Mouse (Mus musculus) heart, postnatal 0 days (tissue): ENCODE data around the gene C2cd2. TPM values are rescaled to one million over a fixed set of nuclear protein-coding genes. Genes with fewer than 3 reads are reported as not detected.

ENCODE experiments used
- ATAC-seq: fragments of 200-750 bp; cut with Nextera tagmentation; 2 replicates; pipeline ENCODE4 v1.8.0; 2017; ENCODE audit warnings: low read depth, moderate number of reproducible peaks, moderate library complexity; ENCODE audit not compliant: insufficient read depth
- DNase-seq: peaks from one replicate; pipeline ENCODE4 v3.0.0-alpha.2; 2016; ENCODE audit warnings: low spot score
- H3K27ac ChIP-seq: fragments of 300-500 bp; sonication (generic); 2 replicates; pipeline ENCODE4 v1.5.1; 2014; ENCODE audit warnings: low read depth, mild to moderate bottlenecking
- H3K27me3 ChIP-seq: fragments of 300-500 bp; sonication (generic); 2 replicates; pipeline ENCODE4 v1.6.1; 2014; ENCODE audit warnings: low read length, mixed read lengths; ENCODE audit not compliant: control insufficient read depth, insufficient read depth
- H3K36me3 ChIP-seq: fragments of 300-500 bp; sonication (generic); replicated peaks from 2 replicates; pipeline ENCODE4 v1.6.1; 2014; ENCODE audit warnings: low read length, mixed read lengths; ENCODE audit not compliant: control insufficient read depth, insufficient read depth
- H3K4me1 ChIP-seq: fragments of 300-500 bp; sonication (generic); 2 replicates; pipeline ENCODE4 v1.6.1; 2014; ENCODE audit warnings: antibody characterized with exemption; ENCODE audit not compliant: control insufficient read depth, insufficient read depth
- H3K4me2 ChIP-seq: fragments of 300-500 bp; sonication (generic); 2 replicates; pipeline ENCODE4 v1.6.1; 2014; ENCODE audit warnings: low read depth, mild to moderate bottlenecking, low read length, moderate library complexity
- H3K4me3 ChIP-seq: fragments of 300-500 bp; sonication (generic); 2 replicates; pipeline ENCODE4 v1.5.1; 2014; ENCODE audit warnings: low read depth, low read length
- H3K9ac ChIP-seq: fragments of 300-500 bp; sonication (generic); replicated peaks from 2 replicates; pipeline ENCODE4 v1.6.1; 2014; ENCODE audit warnings: low read depth, low read length, mixed read lengths
- H3K9me3 ChIP-seq: fragments of 300-500 bp; sonication (generic); replicated peaks from 2 replicates; pipeline ENCODE4 v1.6.1; 2016; ENCODE audit warnings: low read length; ENCODE audit not compliant: control insufficient read depth
- CTCF ChIP-seq: IDR thresholded peaks from 2 replicates; pipeline ENCODE4 v1.5.1; 2016; ENCODE audit warnings: antibody characterized with exemption, control low read depth, low read depth
- EP300 ChIP-seq: IDR thresholded peaks from 2 replicates; pipeline ENCODE4 v1.6.1; 2016; ENCODE audit warnings: antibody characterized with exemption, low read depth
- WGBS: fragments of 180-500 bp; shearing (Covaris S2); extraction: QIAGEN DNeasy Blood & Tissue Kit; methylation state at CpG from one replicate; pipeline ENCODE4 v1.1.7; 2014; 5-methylcytosine and 5-hydroxymethylcytosine counted together
- polyA plus RNA-seq: library from polyadenylated mRNA; unstranded; fragments of >200 nt; fragmentation: Nextera tagmentation; extraction: Ambion mirVana; gene quantifications from 2 replicates; pipeline ENCODE4 v1.2.1, GENCODE M21; 2015
- total RNA-seq: library from RNA; depleted of rRNA; stranded (reverse); fragments of >200 nt; gene quantifications from 2 replicates; pipeline ENCODE4 v1.2.3, GENCODE M21; 2014; ENCODE audit warnings: low replicate concordance

The C2cd2 gene
- total and polyA plus RNA-seq, 2 experiments from 2014 or later = 9.2 to 12.7 TPM

GRCm38 (mm10) chr16:97904035-97904434, 58.4 kb downstream of the C2cd2 start:
- no peak for DNase-seq
- no peaks in the 10 kb centered on the region for H3K27me3 ChIP-seq
- WGBS = 43% methylated on average over 3 of the region's 3 CpGs
- H3K4me2 ChIP-seq = no peak overlapping the region
- no peak for ATAC-seq
- peaks cover 13% of the 10 kb centered on the region; the same call in 1 of the 2 replicates for H3K4me1 ChIP-seq
- no peak overlapping the region for H3K4me3 ChIP-seq
- no peaks in the 10 kb centered on the region for H3K9me3 ChIP-seq
- H3K36me3 ChIP-seq = no peaks in the 10 kb centered on the region
- TF ChIP-seq CTCF (no peak), EP300 (no peak)
- H3K9ac ChIP-seq = no peak overlapping the region
- H3K27ac ChIP-seq = no peak overlapping the region

GRCm38 (mm10) chr16:97897346-97898024, 64.9 kb downstream of the C2cd2 start:
- no peaks in the 10 kb centered on the region for H3K9me3 ChIP-seq
- peaks cover 23% of the 10 kb centered on the region for H3K4me1 ChIP-seq
- H3K4me2 ChIP-seq = peak overlapping the region; percentile 39
- DNase-seq (peak; percentile 86), ATAC-seq (peak; percentile 95)
- H3K27ac ChIP-seq = peak overlapping the region; percentile 69
- 17% methylated on average over 5 of the region's 5 CpGs for WGBS
- no peaks in the 10 kb centered on the region for H3K27me3 ChIP-seq
- no peaks in the 10 kb centered on the region for H3K36me3 ChIP-seq
- peak overlapping the region; percentile 14; the same call in 1 of the 2 replicates for H3K4me3 ChIP-seq
- TF ChIP-seq CTCF (no peak), EP300 (no peak)
- no peak overlapping the region for H3K9ac ChIP-seq

GRCm38 (mm10) chr16:97887762-97888161, 74.6 kb downstream of the C2cd2 start:
- TF ChIP-seq EP300 (no peak), CTCF (no peak)
- no peak overlapping the region for H3K27ac ChIP-seq
- ATAC-seq (no peak), DNase-seq (no peak)
- no peaks in the 10 kb centered on the region for H3K27me3 ChIP-seq
- H3K4me3 ChIP-seq = no peak overlapping the region
- no peak overlapping the region for H3K4me2 ChIP-seq
- no peak overlapping the region for H3K9ac ChIP-seq
- no peaks in the 10 kb centered on the region for H3K4me1 ChIP-seq
- H3K36me3 ChIP-seq = peaks cover 48% of the 10 kb centered on the region
- no peaks in the 10 kb centered on the region for H3K9me3 ChIP-seq

- TF ChIP-seq CTCF = no peak
- TF ChIP-seq EP300 = no peak
- Histone ChIP-seq H3K4me2 (no peak overlapping the region), H3K9ac (no peak overlapping the region), H3K4me1 (no peaks in the 10 kb centered on the region), H3K9me3 (no peaks in the 10 kb centered on the region), H3K4me3 (no peak overlapping the region), H3K36me3 (peaks cover 34% of the 10 kb centered on the region), H3K27me3 (no peaks in the 10 kb centered on the region), H3K27ac (no peak overlapping the region)
- 83% methylated on average over 1 of the region's 1 CpGs for WGBS
- ATAC-seq (no peak), DNase-seq (no peak)
Measured at GRCm38 (mm10) chr16:97883696-97884095, 78.7 kb downstream of the C2cd2 start.

GRCm38 (mm10) chr16:97882891-97883290, 79.5 kb downstream of the C2cd2 start:
- Histone ChIP-seq H3K27ac (no peak overlapping the region), H3K9ac (no peak overlapping the region), H3K9me3 (no peaks in the 10 kb centered on the region), H3K36me3 (peaks cover 34% of the 10 kb centered on the region), H3K4me2 (no peak overlapping the region), H3K4me1 (no peaks in the 10 kb centered on the region), H3K4me3 (no peak overlapping the region), H3K27me3 (no peaks in the 10 kb centered on the region)
- DNase-seq = no peak
- no peak for ATAC-seq
- TF ChIP-seq CTCF (no peak), EP300 (no peak)

GRCm38 (mm10) chr16:97879134-97879533, 83.3 kb downstream of the C2cd2 start:
- Histone ChIP-seq H3K27me3 (no peaks in the 10 kb centered on the region), H3K4me3 (no peak overlapping the region), H3K27ac (no peak overlapping the region), H3K4me2 (no peak overlapping the region), H3K36me3 (peaks cover 38% of the 10 kb centered on the region), H3K4me1 (no peaks in the 10 kb centered on the region), H3K9me3 (no peaks in the 10 kb centered on the region), H3K9ac (no peak overlapping the region)
- WGBS = 83% methylated on average over 1 of the region's 1 CpGs
- TF ChIP-seq CTCF (peak; percentile 63), EP300 (no peak)
- ATAC-seq (no peak), DNase-seq (no peak)
